Mouse (Mus musculus) thymus, adult 2 months (tissue): ENCODE measurements around the gene Olfr1122.

Source experiments
- CTCF ChIP-seq: fragments of 200-500 bp; IDR thresholded peaks from 2 replicates; pipeline ENCODE4 v1.5.1; 2012; ENCODE audit warnings: mild to moderate bottlenecking, control low read depth, low read length, moderate library complexity, borderline replicate concordance; ENCODE audit not compliant: control insufficient read depth, poor library complexity, insufficient read depth; ENCODE audit errors: extremely low read depth
- POLR2A ChIP-seq: fragments of 200-500 bp; IDR thresholded peaks from 2 replicates; pipeline ENCODE4 v1.6.1; 2012; ENCODE audit warnings: mild to moderate bottlenecking, low read length, control low read depth, moderate library complexity; ENCODE audit not compliant: control insufficient read depth, poor library complexity, insufficient read depth; ENCODE audit errors: extremely low read depth

GRCm38 (mm10) chr2:87371726-87372125 lies 13.9 kb upstream of the Olfr1122 start:
- no peak for TF ChIP-seq CTCF
- TF ChIP-seq POLR2A: no peak
